Mouse (Mus musculus) embryonic facial prominence, embryonic 15.5 days (tissue): ENCODE results near the gene Flt4. TPM values are rescaled to one million over a fixed set of nuclear protein-coding genes. Genes with fewer than 3 reads are reported as not detected.

ENCODE experiments used
- ATAC-seq: fragments of 200-750 bp; cut with Nextera tagmentation; 2 replicates; pipeline ENCODE4 v1.8.0; 2017; ENCODE audit warnings: low read depth, moderate TSS enrichment; ENCODE audit not compliant: insufficient number of reproducible peaks, low FRiP score, low TSS enrichment
- H3K27ac ChIP-seq: fragments of 300-500 bp; sonication (generic); replicated peaks from 2 replicates; pipeline ENCODE4 v1.5.1; 2015; ENCODE audit warnings: mild to moderate bottlenecking, inconsistent platforms
- H3K27me3 ChIP-seq: fragments of 300-500 bp; sonication (generic); 2 replicates; pipeline ENCODE4 v1.6.1; 2015; ENCODE audit warnings: inconsistent platforms
- H3K36me3 ChIP-seq: fragments of 300-500 bp; sonication (generic); 2 replicates; pipeline ENCODE4 v1.6.1; 2015; ENCODE audit warnings: mild to moderate bottlenecking, inconsistent platforms
- H3K4me1 ChIP-seq: fragments of 300-500 bp; sonication (generic); 2 replicates; pipeline ENCODE4 v1.6.1; 2015; ENCODE audit warnings: inconsistent platforms
- H3K4me2 ChIP-seq: fragments of 300-500 bp; sonication (generic); replicated peaks from 2 replicates; pipeline ENCODE4 v1.6.1; 2015; ENCODE audit warnings: mild to moderate bottlenecking, inconsistent platforms
- H3K4me3 ChIP-seq: fragments of 300-500 bp; sonication (generic); replicated peaks from 2 replicates; pipeline ENCODE4 v1.5.1; 2015; ENCODE audit warnings: mild to moderate bottlenecking, inconsistent platforms
- H3K9ac ChIP-seq: fragments of 300-500 bp; sonication (generic); 2 replicates; pipeline ENCODE4 v1.6.1; 2015; ENCODE audit warnings: inconsistent platforms
- H3K9me3 ChIP-seq: fragments of 300-500 bp; sonication (generic); replicated peaks from 2 replicates; pipeline ENCODE4 v1.6.1; 2016; ENCODE audit warnings: inconsistent platforms
- WGBS: fragments of 180-500 bp; shearing (Covaris S2); methylation state at CpG from one replicate; pipeline ENCODE4 v1.1.7; 2015; 5-methylcytosine and 5-hydroxymethylcytosine counted together
- polyA plus RNA-seq: library from polyadenylated mRNA; unstranded; fragments of >200 nt; fragmentation: Nextera tagmentation; extraction: Ambion mirVana; gene quantifications from 2 replicates; pipeline ENCODE4 v1.2.1, GENCODE M21; 2015

Gene Flt4
- polyA plus RNA-seq, 1 experiment from 2014 or later = 5.9 TPM

GRCm38 (mm10) chr11:49663310-49663709, 54.2 kb downstream of the Flt4 start, which contains the start of gene Scgb3a1:
TSS of gene Scgb3a1 (plus strand) at chr11:49663610.
- H3K9me3 ChIP-seq = no peaks in the 10 kb centered on the region
- H3K27ac ChIP-seq = no peak within 1 kb of the TSS
- H3K4me2 ChIP-seq = no peak within 1 kb of the TSS
- no peaks in the 10 kb centered on the region for H3K27me3 ChIP-seq
- no peak within 1 kb of the TSS for H3K4me3 ChIP-seq
- ATAC-seq = no peak
- WGBS = 83% methylated on average over 5 of the region's 5 CpGs
- no peaks in the 10 kb centered on the region for H3K4me1 ChIP-seq
- no peak within 1 kb of the TSS for H3K9ac ChIP-seq
- H3K36me3 ChIP-seq = no peaks in the 10 kb centered on the region

- no peak for ATAC-seq
- Histone ChIP-seq H3K9me3 (no peaks in the 10 kb centered on the region), H3K36me3 (no peaks in the 10 kb centered on the region; the same call in 1 of the 2 replicates), H3K4me2 (no peak overlapping the region), H3K9ac (no peak overlapping the region), H3K27me3 (no peaks in the 10 kb centered on the region), H3K4me1 (no peaks in the 10 kb centered on the region), H3K4me3 (no peak overlapping the region), H3K27ac (no peak overlapping the region)
- 78% methylated on average over 12 of the region's 12 CpGs for WGBS
Observed at GRCm38 (mm10) chr11:49664262-49665140, 55.4 kb downstream of the Flt4 start.

GRCm38 (mm10) chr11:49665462-49665861, 56.4 kb downstream of the Flt4 start:
- Histone ChIP-seq H3K4me1 (no peaks in the 10 kb centered on the region), H3K9ac (no peak overlapping the region), H3K36me3 (peaks cover 4% of the 10 kb centered on the region; the same call in 1 of the 2 replicates), H3K9me3 (no peaks in the 10 kb centered on the region), H3K27ac (no peak overlapping the region), H3K4me3 (no peak overlapping the region), H3K27me3 (no peaks in the 10 kb centered on the region), H3K4me2 (no peak overlapping the region)
- WGBS = 79% methylated on average over 4 of the region's 4 CpGs
- no peak for ATAC-seq

- H3K9ac ChIP-seq = no peak overlapping the region
- H3K36me3 ChIP-seq = peaks cover 49% of the 10 kb centered on the region
- no peak overlapping the region for H3K27ac ChIP-seq
- H3K4me1 ChIP-seq = no peaks in the 10 kb centered on the region
- no peak overlapping the region for H3K4me2 ChIP-seq
- H3K4me3 ChIP-seq = no peak overlapping the region
- no peaks in the 10 kb centered on the region for H3K9me3 ChIP-seq
- H3K27me3 ChIP-seq = no peaks in the 10 kb centered on the region
- no peak for ATAC-seq
- 82% methylated on average over 3 of the region's 3 CpGs for WGBS
Observed at GRCm38 (mm10) chr11:49673433-49673832, 64.4 kb downstream of the Flt4 start.

- Histone ChIP-seq H3K9ac (no peak overlapping the region), H3K4me2 (no peak overlapping the region), H3K9me3 (no peaks in the 10 kb centered on the region), H3K36me3 (peaks cover 65% of the 10 kb centered on the region), H3K4me3 (no peak overlapping the region), H3K4me1 (no peaks in the 10 kb centered on the region), H3K27ac (no peak overlapping the region), H3K27me3 (no peaks in the 10 kb centered on the region)
- no peak for ATAC-seq
- WGBS = 93% methylated on average over 12 of the region's 12 CpGs
Observed at GRCm38 (mm10) chr11:49684237-49684973, 75.3 kb downstream of the Flt4 start.

- Histone ChIP-seq H3K4me2 (no peak overlapping the region), H3K27ac (no peak overlapping the region), H3K9me3 (no peaks in the 10 kb centered on the region), H3K9ac (no peak overlapping the region), H3K36me3 (peaks cover 18% of the 10 kb centered on the region), H3K27me3 (no peaks in the 10 kb centered on the region), H3K4me1 (no peaks in the 10 kb centered on the region), H3K4me3 (no peak overlapping the region)
- WGBS = 91% methylated on average over 3 of the region's 3 CpGs
- ATAC-seq = no peak
Observed at GRCm38 (mm10) chr11:49695013-49695412, 86.0 kb downstream of the Flt4 start.

GRCm38 (mm10) chr11:49695695-49696094, 86.6 kb downstream of the Flt4 start:
- ATAC-seq = no peak
- no peaks in the 10 kb centered on the region for H3K9me3 ChIP-seq
- peaks cover 18% of the 10 kb centered on the region for H3K36me3 ChIP-seq
- no peaks in the 10 kb centered on the region for H3K4me1 ChIP-seq
- no peak overlapping the region for H3K27ac ChIP-seq
- no peaks in the 10 kb centered on the region for H3K27me3 ChIP-seq
- H3K4me3 ChIP-seq = no peak overlapping the region
- no peak overlapping the region for H3K4me2 ChIP-seq
- WGBS = 77% methylated on average over 2 of the region's 2 CpGs
- no peak overlapping the region for H3K9ac ChIP-seq

GRCm38 (mm10) chr11:49696472-49696871, 87.4 kb downstream of the Flt4 start:
- Histone ChIP-seq H3K4me1 (no peaks in the 10 kb centered on the region), H3K9ac (no peak overlapping the region), H3K4me3 (no peak overlapping the region), H3K36me3 (peaks cover 24% of the 10 kb centered on the region), H3K27me3 (no peaks in the 10 kb centered on the region), H3K9me3 (no peaks in the 10 kb centered on the region), H3K27ac (no peak overlapping the region), H3K4me2 (no peak overlapping the region)
- no peak for ATAC-seq
- WGBS = 72% methylated on average over 2 of the region's 2 CpGs

- Histone ChIP-seq H3K4me3 (no peak overlapping the region), H3K36me3 (peaks cover 34% of the 10 kb centered on the region), H3K9ac (no peak overlapping the region), H3K4me2 (no peak overlapping the region), H3K4me1 (no peaks in the 10 kb centered on the region), H3K27ac (no peak overlapping the region), H3K9me3 (no peaks in the 10 kb centered on the region), H3K27me3 (no peaks in the 10 kb centered on the region)
- ATAC-seq = no peak
- 91% methylated on average over 5 of the region's 5 CpGs for WGBS
Observed at GRCm38 (mm10) chr11:49697779-49698178, 88.7 kb downstream of the Flt4 start.

GRCm38 (mm10) chr11:49699079-49699478, 90.0 kb downstream of the Flt4 start:
- H3K4me3 ChIP-seq = no peak overlapping the region
- no peak overlapping the region for H3K4me2 ChIP-seq
- H3K9ac ChIP-seq = no peak overlapping the region
- H3K9me3 ChIP-seq = no peaks in the 10 kb centered on the region
- no peaks in the 10 kb centered on the region for H3K4me1 ChIP-seq
- no peak overlapping the region for H3K27ac ChIP-seq
- no peaks in the 10 kb centered on the region for H3K27me3 ChIP-seq
- peaks cover 31% of the 10 kb centered on the region for H3K36me3 ChIP-seq
- 91% methylated on average over 1 of the region's 1 CpGs for WGBS
- ATAC-seq = no peak

- Histone ChIP-seq H3K27me3 (no peaks in the 10 kb centered on the region), H3K4me1 (no peaks in the 10 kb centered on the region), H3K9ac (no peak overlapping the region), H3K36me3 (peaks cover 50% of the 10 kb centered on the region), H3K4me2 (no peak overlapping the region), H3K27ac (no peak overlapping the region), H3K9me3 (no peaks in the 10 kb centered on the region), H3K4me3 (no peak overlapping the region)
- 95% methylated on average over 8 of the region's 8 CpGs for WGBS
- no peak for ATAC-seq
Observed at GRCm38 (mm10) chr11:49702014-49702413, 93.0 kb downstream of the Flt4 start.
